In the genomic region with DNA sequence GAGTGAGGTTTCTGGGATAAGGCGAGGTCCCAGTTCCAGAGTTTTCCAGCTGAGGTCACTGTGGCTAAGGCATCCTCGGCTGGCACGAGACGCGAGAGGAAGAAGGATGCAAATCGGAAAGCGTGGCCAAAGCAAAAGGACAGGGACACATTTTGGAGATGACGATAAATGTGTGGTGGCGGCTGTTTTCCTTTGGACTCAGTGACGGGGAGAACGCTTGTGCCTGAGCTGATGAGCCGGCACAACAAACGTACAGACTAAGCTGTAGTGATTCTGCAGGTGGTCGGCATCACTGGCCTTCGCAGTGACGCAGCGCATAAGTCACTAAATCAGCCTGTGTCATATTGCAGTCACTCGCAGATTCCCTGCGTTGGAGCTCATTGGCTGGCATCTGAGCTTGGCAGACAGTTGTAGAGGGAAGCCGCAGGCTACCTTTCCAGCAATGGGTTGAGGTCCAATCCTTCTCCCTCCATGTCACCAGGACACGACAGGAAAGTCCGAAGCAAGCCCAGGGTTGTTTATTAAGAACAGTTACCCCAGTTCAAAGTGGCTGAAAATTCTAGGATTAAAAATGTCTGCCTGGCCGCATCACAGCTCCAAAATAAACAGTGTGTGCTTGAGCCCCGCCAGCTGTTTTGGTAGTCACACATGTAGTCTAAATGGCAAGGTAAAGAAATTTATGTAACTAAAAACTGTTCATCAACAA, we compare ENCODE assay signal across 8 mouse cellular contexts. TPM values are rescaled to one million over a fixed set of nuclear protein-coding genes. Genes with fewer than 3 reads are reported as not detected.
DNase-seq lines count a peak whose midpoint lies in the region; ATAC-seq and TF ChIP-seq lines count a peak whose summit lies in the region.

No protein-coding gene starts in this region.

- no peaks in the 10 kb centered on the region for H3K9me3 ChIP-seq in forebrain, embryonic 15.5 days
- no peaks in the 10 kb centered on the region for H3K9me3 ChIP-seq in forebrain, embryonic 12.5 days
- H3K9me3 ChIP-seq in liver, embryonic 12.5 days (replicated peaks): no peaks in the 10 kb centered on the region

- H3K27me3 ChIP-seq in forebrain, embryonic 15.5 days: no peaks in the 10 kb centered on the region
- no peaks in the 10 kb centered on the region for H3K27me3 ChIP-seq in forebrain, embryonic 12.5 days
- H3K27me3 ChIP-seq in small intestine, adult 2 months (ENCODE audit: control insufficient read depth, insufficient read depth, low read length): no peaks in the 10 kb centered on the region
- 0 out of 2 replicates have a peak, but pooled peaks cover 3% of the 10 kb centered on the region for H3K27me3 ChIP-seq in liver, embryonic 12.5 days (replicated peaks)

- DNase-seq in urinary bladder, postnatal 25 days (ENCODE audit: low spot score): peak; percentile 4
- DNase-seq in urinary bladder, postnatal 10 days (ENCODE audit: low spot score): no peak
- DNase-seq in left cerebral cortex, adult 18-20 months (ENCODE audit: low spot score in 2 of 2): peak; percentile 49 to 51
- no peak for DNase-seq in ovary, postnatal 10 days (ENCODE audit: low spot score)

- 77% methylated on average over 24 of the region's 24 CpGs for WGBS in forebrain, embryonic 15.5 days
- 84% methylated on average over 24 of the region's 24 CpGs for WGBS in forebrain, embryonic 12.5 days
- WGBS in small intestine, adult 2 months: 73% methylated on average over 24 of the region's 24 CpGs
- WGBS in liver, embryonic 12.5 days (ENCODE audit: insufficient replicate concordance): 73% methylated on average over 24 of the region's 24 CpGs

- H3K9ac ChIP-seq in forebrain, embryonic 15.5 days (replicated peaks): no peak overlapping the region
- no peak overlapping the region for H3K9ac ChIP-seq in forebrain, embryonic 12.5 days
- H3K9ac ChIP-seq in liver, embryonic 12.5 days: no peak overlapping the region

- peak; percentile 28 for ATAC-seq in forebrain, embryonic 15.5 days (replicated peaks)
- no peak for ATAC-seq in forebrain, embryonic 12.5 days (ENCODE audit: low FRiP score)
- no peak for ATAC-seq in liver, embryonic 12.5 days

- TF ChIP-seq POLR2A in small intestine, adult 2 months (IDR thresholded peaks at IDR 0.05; ENCODE audit: low read depth, low read length): no peak

- H3K4me2 ChIP-seq in forebrain, embryonic 15.5 days (replicated peaks): no peak overlapping the region
- H3K4me2 ChIP-seq in forebrain, embryonic 12.5 days: no peak overlapping the region
- H3K4me2 ChIP-seq in liver, embryonic 12.5 days: no peak overlapping the region

- peaks cover 25% of the 10 kb centered on the region for H3K4me1 ChIP-seq in forebrain, embryonic 15.5 days
- H3K4me1 ChIP-seq in forebrain, embryonic 12.5 days: peaks cover 8% of the 10 kb centered on the region
- H3K4me1 ChIP-seq in small intestine, adult 2 months (ENCODE audit: control insufficient read depth, insufficient read depth, insufficient read length, low read length): no peaks in the 10 kb centered on the region
- H3K4me1 ChIP-seq in liver, embryonic 12.5 days: no peaks in the 10 kb centered on the region

- no peaks in the 10 kb centered on the region for H3K36me3 ChIP-seq in forebrain, embryonic 15.5 days
- no peaks in the 10 kb centered on the region for H3K36me3 ChIP-seq in forebrain, embryonic 12.5 days (replicated peaks)
- no peaks in the 10 kb centered on the region for H3K36me3 ChIP-seq in small intestine, adult 2 months (ENCODE audit: control insufficient read depth, insufficient read depth, low read length)
- no peaks in the 10 kb centered on the region for H3K36me3 ChIP-seq in liver, embryonic 12.5 days

- no peak for TF ChIP-seq CTCF in small intestine, adult 2 months (IDR thresholded peaks at IDR 0.05; ENCODE audit: extremely low read depth, insufficient read length, insufficient replicate concordance, low read depth, low read length)

- H3K27ac ChIP-seq in forebrain, embryonic 15.5 days (replicated peaks): 0 out of 2 replicates have a peak overlapping the region, but pooled peaks have one; percentile 2
- no peak overlapping the region for H3K27ac ChIP-seq in forebrain, embryonic 12.5 days
- H3K27ac ChIP-seq in small intestine, adult 2 months (ENCODE audit: insufficient read depth, low read depth, low read length): no peak overlapping the region
- no peak overlapping the region for H3K27ac ChIP-seq in liver, embryonic 12.5 days

- no peak overlapping the region for H3K4me3 ChIP-seq in forebrain, embryonic 15.5 days
- H3K4me3 ChIP-seq in forebrain, embryonic 12.5 days (replicated peaks): no peak overlapping the region
- peak overlapping the region; percentile 33 for H3K4me3 ChIP-seq in small intestine, adult 2 months (ENCODE audit: low read depth, low read length)
- no peak overlapping the region for H3K4me3 ChIP-seq in liver, embryonic 12.5 days

RNA-seq across cellular contexts. Expression of gene Atp5j, which starts 39.7 kb away (rescaled TPM):
- 748 and 755 TPM in 2 replicates for polyA plus RNA-seq in forebrain, embryonic 15.5 days (2015; fragmentation: Nextera tagmentation; extraction: Ambion mirVana)
- 751 and 758 TPM in 2 replicates for polyA plus RNA-seq in forebrain, embryonic 12.5 days (2016; fragmentation: Nextera tagmentation; extraction: Ambion mirVana)
- 100 to 1,000 TPM; 398 to 408 TPM for total RNA-seq in left cerebral cortex, adult 18-20 months (2021)
- 90.0 and 123 TPM in 2 replicates for polyA plus RNA-seq in small intestine, adult 2 months (2012; rRNA removed)
- 548 and 558 TPM in 2 replicates for polyA plus RNA-seq in liver, embryonic 12.5 days (2016; fragmentation: Nextera tagmentation; extraction: Ambion mirVana)

RNA-seq across cellular contexts. Expression of gene Gabpa, which starts 40.4 kb away (rescaled TPM):
- polyA plus RNA-seq in forebrain, embryonic 15.5 days (2015; fragmentation: Nextera tagmentation; extraction: Ambion mirVana): 26.4 and 26.9 TPM in 2 replicates
- 39.4 and 40.3 TPM in 2 replicates for polyA plus RNA-seq in forebrain, embryonic 12.5 days (2016; fragmentation: Nextera tagmentation; extraction: Ambion mirVana)
- total RNA-seq in left cerebral cortex, adult 18-20 months (2021): 10 to 100 TPM; 17.8 to 23.6 TPM
- 1.9 and 4.9 TPM in 2 replicates for polyA plus RNA-seq in small intestine, adult 2 months (2012; rRNA removed)
- 26.0 and 26.2 TPM in 2 replicates for polyA plus RNA-seq in liver, embryonic 12.5 days (2016; fragmentation: Nextera tagmentation; extraction: Ambion mirVana)

Comparison
In these comparisons a context has a peak if more than half of its experiments do, and no peak if none do; other contexts are left out.
1. DNase-seq: peak in urinary bladder, postnatal 25 days (single experiment) and left cerebral cortex, adult 18-20 months (2 of 2); none in urinary bladder, postnatal 10 days (single experiment) and ovary, postnatal 10 days (single experiment).